In the genomic region with DNA sequence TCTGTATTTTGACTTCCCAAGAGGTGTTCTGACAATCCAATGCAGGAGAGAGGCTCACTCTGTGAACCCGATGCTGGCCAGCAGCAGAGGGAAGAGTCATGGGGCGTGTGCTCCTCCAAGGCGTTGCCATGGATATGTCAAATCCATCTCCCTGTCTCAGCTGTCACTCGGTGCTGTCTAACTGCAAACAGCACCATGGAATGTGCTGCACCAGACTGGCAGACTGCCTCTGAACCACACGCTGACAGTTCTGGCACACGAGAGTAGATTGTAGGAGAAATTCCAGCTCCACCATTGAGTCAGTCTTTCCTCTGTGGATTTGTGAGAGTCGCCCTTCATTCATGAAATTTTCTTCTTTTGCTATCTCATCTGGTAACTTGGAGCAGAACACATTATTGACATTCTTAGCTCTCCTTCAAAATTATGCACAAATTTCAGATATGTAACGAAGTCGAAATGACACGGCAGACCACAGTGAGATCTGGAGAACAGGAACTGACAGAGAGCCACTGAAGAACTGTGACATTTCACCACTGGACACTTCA, we compare ENCODE assay signal across 10 mouse cellular contexts. TPM values are rescaled to one million over a fixed set of nuclear protein-coding genes. Genes with fewer than 3 reads are reported as not detected.
DNase-seq lines count a peak whose midpoint lies in the region; ATAC-seq and TF ChIP-seq lines count a peak whose summit lies in the region.
"Had no signal": no experiment of that assay in that cellular context is flagged by ENCODE, and none has a peak within 500 bp of the region (broad histone marks: within the 10 kb centered on the region; RNA-seq: fewer than 3 reads in every experiment).

No protein-coding gene starts in this region.

- no peak for TF ChIP-seq POLR2A in heart, adult 2 months (IDR thresholded peaks at IDR 0.05; ENCODE audit: insufficient read depth, low read depth, low read length)

- H3K27ac ChIP-seq in heart, embryonic 13.5 days (replicated peaks): peak overlapping the region; percentile 36; the same call in 1 of the 2 replicates
- no peak overlapping the region for H3K27ac ChIP-seq in heart, adult 2 months
- no peak overlapping the region for H3K27ac ChIP-seq in neural tube, embryonic 15.5 days (replicated peaks)
- H3K27ac ChIP-seq: embryonic facial prominence, embryonic 13.5 days; midbrain, embryonic 12.5 days had no signal

- H3K9me3 ChIP-seq in heart, embryonic 13.5 days: no peaks in the 10 kb centered on the region; the same call in 1 of the 2 replicates
- H3K9me3 ChIP-seq in neural tube, embryonic 15.5 days (replicated peaks): no peaks in the 10 kb centered on the region
- H3K9me3 ChIP-seq: embryonic facial prominence, embryonic 13.5 days; midbrain, embryonic 12.5 days had no signal

- no peak for TF ChIP-seq CTCF in heart, adult 2 months (IDR thresholded peaks at IDR 0.05)

- TF ChIP-seq EP300 in heart, adult 2 months (IDR thresholded peaks at IDR 0.05; ENCODE audit: insufficient read depth, low read depth, low read length): no peak

- no peak for ATAC-seq in heart, embryonic 13.5 days (ENCODE audit: extremely low read depth, insufficient number of reproducible peaks, low FRiP score, low TSS enrichment)
- ATAC-seq in megakaryocyte, adult 5-6 weeks (ENCODE audit: poor library complexity, severe bottlenecking): peak; percentile 16; the same call in 1 of the 2 replicates
- ATAC-seq in neural tube, embryonic 15.5 days (ENCODE audit: low FRiP score): no peak

- no peaks in the 10 kb centered on the region for H3K36me3 ChIP-seq in heart, embryonic 13.5 days
- no peaks in the 10 kb centered on the region for H3K36me3 ChIP-seq in heart, adult 2 months (ENCODE audit: control insufficient read depth, insufficient read depth, low read length)
- H3K36me3 ChIP-seq in neural tube, embryonic 15.5 days: no peaks in the 10 kb centered on the region
- H3K36me3 ChIP-seq: embryonic facial prominence, embryonic 13.5 days; midbrain, embryonic 12.5 days had no signal

- peaks cover 8% of the 10 kb centered on the region for H3K4me1 ChIP-seq in heart, embryonic 13.5 days
- no peaks in the 10 kb centered on the region; the same call in 1 of the 2 replicates for H3K4me1 ChIP-seq in heart, adult 2 months (ENCODE audit: control insufficient read depth, insufficient read depth, low read length)
- H3K4me1 ChIP-seq in neural tube, embryonic 15.5 days: no peaks in the 10 kb centered on the region
- H3K4me1 ChIP-seq: midbrain, embryonic 12.5 days had no signal

- WGBS in heart, embryonic 13.5 days: 29% methylated on average over 10 of the region's 10 CpGs
- WGBS in heart, adult 2 months: 33% methylated on average over 10 of the region's 10 CpGs
- WGBS in neural tube, embryonic 15.5 days: 73% methylated on average over 10 of the region's 10 CpGs

- intact Hi-C loops in heart, adult 2 months (cut with DNase I): loop anchor here (1.0 to 5.0 kb wide), 3 partner anchors 104 to 329 kb away; partner anchors contain the start of gene Iqgap2

- DNase-seq in heart, adult 2 months: no peak
- peak; percentile 29 for DNase-seq in lung, postnatal 10 days
- DNase-seq in lung, postnatal 4 days: no peak
- DNase-seq in fibroblast of lung, adult 2 months (ENCODE audit: low read depth): peak; percentile 93
- no peak for DNase-seq in adrenal gland, adult 2 months

- no peaks in the 10 kb centered on the region for H3K27me3 ChIP-seq in heart, embryonic 13.5 days (replicated peaks)
- no peaks in the 10 kb centered on the region for H3K27me3 ChIP-seq in heart, adult 2 months (ENCODE audit: control insufficient read depth, insufficient read depth, low read length)
- no peaks in the 10 kb centered on the region for H3K27me3 ChIP-seq in neural tube, embryonic 15.5 days (replicated peaks)
- H3K27me3 ChIP-seq: embryonic facial prominence, embryonic 13.5 days; midbrain, embryonic 12.5 days had no signal

- H3K9ac ChIP-seq in heart, embryonic 13.5 days: no peak overlapping the region
- H3K9ac ChIP-seq in heart, adult 2 months (ENCODE audit: low read depth, low read length): no peak overlapping the region
- no peak overlapping the region for H3K9ac ChIP-seq in neural tube, embryonic 15.5 days (replicated peaks)
- H3K9ac ChIP-seq: embryonic facial prominence, embryonic 13.5 days; midbrain, embryonic 12.5 days had no signal

- no peaks in the 10 kb centered on the region for H3K79me2 ChIP-seq in heart, adult 2 months (replicated peaks; ENCODE audit: control insufficient read depth, insufficient read depth, low read length)

- H3K4me2 ChIP-seq in heart, embryonic 13.5 days: no peak overlapping the region
- H3K4me2 ChIP-seq in neural tube, embryonic 15.5 days: no peak overlapping the region
- H3K4me2 ChIP-seq: embryonic facial prominence, embryonic 13.5 days; midbrain, embryonic 12.5 days had no signal

- no peak overlapping the region for H3K4me3 ChIP-seq in heart, embryonic 13.5 days
- no peak overlapping the region for H3K4me3 ChIP-seq in heart, adult 2 months
- no peak overlapping the region for H3K4me3 ChIP-seq in neural tube, embryonic 15.5 days (replicated peaks)
- H3K4me3 ChIP-seq: embryonic facial prominence, embryonic 13.5 days; midbrain, embryonic 12.5 days had no signal

RNA-seq across cellular contexts. Expression of gene F2rl1, which starts 38.1 kb away (rescaled TPM):
- 0.27 and 0.59 TPM in 2 replicates for polyA plus RNA-seq in heart, embryonic 13.5 days (2015; fragmentation: Nextera tagmentation; extraction: Ambion mirVana)
- under 1 TPM; 0.41 to 0.63 TPM for total RNA-seq in heart, adult 2 months (2021)
- 0.91 and 1.2 TPM in 2 replicates for polyA plus RNA-seq in heart, adult 2 months (2012; rRNA removed)
- total RNA-seq in megakaryocyte, adult 5-6 weeks (2015): 0.14 TPM in 1 of 2 replicates, not detected in the other
- total RNA-seq in megakaryocyte, adult 5-6 weeks (2017): 0.33 and 0.61 TPM in 2 replicates
- 0.13 and 1.8 TPM in 2 replicates for polyA plus RNA-seq in neural tube, embryonic 15.5 days (2015; fragmentation: Nextera tagmentation; extraction: Ambion mirVana)
- under 1 TPM; 0.17 to 0.20 TPM for total RNA-seq in adrenal gland, adult 2 months (2021)
- 0.12 and 0.28 TPM in 2 replicates for polyA plus RNA-seq in adrenal gland, adult 2 months (2012; rRNA removed)

RNA-seq across cellular contexts. Expression of gene F2r, which starts 55.1 kb away (rescaled TPM):
- 124 and 129 TPM in 2 replicates for polyA plus RNA-seq in heart, embryonic 13.5 days (2015; fragmentation: Nextera tagmentation; extraction: Ambion mirVana)
- 10 to 100 TPM; 23.6 to 23.8 TPM for total RNA-seq in heart, adult 2 months (2021)
- 19.3 and 20.4 TPM in 2 replicates for polyA plus RNA-seq in heart, adult 2 months (2012; rRNA removed)
- total RNA-seq in megakaryocyte, adult 5-6 weeks (2015): 1.1 and 2.1 TPM in 2 replicates
- total RNA-seq in megakaryocyte, adult 5-6 weeks (2017): 0.65 and 1.9 TPM in 2 replicates
- polyA plus RNA-seq in neural tube, embryonic 15.5 days (2015; fragmentation: Nextera tagmentation; extraction: Ambion mirVana): 52.1 and 53.9 TPM in 2 replicates
- total RNA-seq in adrenal gland, adult 2 months (2021): 100 to 1,000 TPM; 110 to 154 TPM
- 80.5 and 95.4 TPM in 2 replicates for polyA plus RNA-seq in adrenal gland, adult 2 months (2012; rRNA removed)

Comparison
In these comparisons a context has a peak if more than half of its experiments do, and no peak if none do; other contexts are left out.
1. DNase-seq: peak in lung, postnatal 10 days (single experiment) and fibroblast of lung, adult 2 months (single experiment); none in heart, adult 2 months (0 of 2), lung, postnatal 4 days (0 of 2) and adrenal gland, adult 2 months (single experiment).